In the genomic region with DNA sequence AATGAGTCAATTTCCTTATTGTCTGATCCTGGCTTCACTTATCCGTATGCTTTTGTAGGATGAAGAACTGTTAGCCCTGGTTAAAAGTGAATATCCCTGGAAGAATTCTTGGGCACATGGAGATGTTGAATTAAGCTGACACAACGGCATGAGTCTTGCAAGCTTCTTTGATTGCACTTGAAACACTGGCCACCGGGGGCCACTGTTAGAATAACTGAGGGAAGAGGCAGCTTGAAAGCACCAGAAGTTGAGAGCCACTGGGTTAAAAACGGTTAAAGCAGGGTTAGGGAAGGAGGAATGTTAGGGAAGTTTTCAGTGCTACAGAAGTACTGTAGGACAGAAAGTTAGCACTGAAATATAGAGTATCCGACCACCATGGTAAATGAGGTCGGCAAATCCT, we compare ENCODE assay signal across 11 mouse cellular contexts.
DNase-seq lines count a peak whose midpoint lies in the region; ATAC-seq and TF ChIP-seq lines count a peak whose summit lies in the region.
"Had no signal": no experiment of that assay in that cellular context is flagged by ENCODE, and none has a peak within 500 bp of the region (broad histone marks: within the 10 kb centered on the region; RNA-seq: fewer than 3 reads in every experiment).

No protein-coding gene starts in this region.

- H3K36me3 ChIP-seq in forebrain, postnatal 0 days (ENCODE audit: insufficient read depth) = no peaks in the 10 kb centered on the region
- H3K36me3 ChIP-seq in forebrain, embryonic 11.5 days (ENCODE audit: control insufficient read depth, insufficient read depth, low read length) = no peaks in the 10 kb centered on the region
- H3K36me3 ChIP-seq in lung, embryonic 14.5 days (ENCODE audit: insufficient read depth) = no peaks in the 10 kb centered on the region
- H3K36me3 ChIP-seq: liver, embryonic 15.5 days had no signal

- peak; percentile 46 for DNase-seq in forebrain, postnatal 0 days
- no peak for DNase-seq in forebrain, embryonic 11.5 days (ENCODE audit: low spot score)
- DNase-seq in lung, embryonic 14.5 days = peak; percentile 34
- no peak for DNase-seq in lung, postnatal 10 days
- DNase-seq in embryo, embryonic 11.5 days (ENCODE audit: low read depth, low spot score) = peak; percentile 4
- peak; percentile 25 to 48 for DNase-seq in right cerebral cortex, adult 2 months (ENCODE audit: low spot score in 2 of 2)
- no peak for DNase-seq in urinary bladder, postnatal 14 days (ENCODE audit: low spot score)
- DNase-seq in heart, postnatal 25 days (ENCODE audit: low spot score) = no peak
- DNase-seq: cerebellum, adult 9-10 months; thymus, adult 2 months had no signal

- no peak for ATAC-seq in forebrain, postnatal 0 days
- ATAC-seq in forebrain, embryonic 11.5 days (replicated peaks; ENCODE audit: low FRiP score) = no peak
- no peak for ATAC-seq in lung, embryonic 14.5 days (ENCODE audit: insufficient read depth)

- H3K27me3 ChIP-seq in forebrain, postnatal 0 days (ENCODE audit: insufficient read depth, low read length) = no peaks in the 10 kb centered on the region
- H3K27me3 ChIP-seq in forebrain, embryonic 11.5 days (ENCODE audit: control insufficient read depth, insufficient read depth, low read length) = no peaks in the 10 kb centered on the region
- no peaks in the 10 kb centered on the region for H3K27me3 ChIP-seq in lung, embryonic 14.5 days (ENCODE audit: insufficient read depth, low read length)
- H3K27me3 ChIP-seq: liver, embryonic 15.5 days had no signal

- H3K4me3 ChIP-seq in forebrain, postnatal 0 days (ENCODE audit: low read depth, low read length) = no peak overlapping the region
- H3K4me3 ChIP-seq in forebrain, embryonic 11.5 days (ENCODE audit: low read depth, low read length) = no peak overlapping the region
- no peak overlapping the region for H3K4me3 ChIP-seq in lung, embryonic 14.5 days (ENCODE audit: low read depth, low read length)
- H3K4me3 ChIP-seq: liver, embryonic 15.5 days had no signal

- no peak overlapping the region for H3K27ac ChIP-seq in forebrain, postnatal 0 days (ENCODE audit: low read depth, low read length)
- H3K27ac ChIP-seq in forebrain, embryonic 11.5 days (ENCODE audit: low read depth, low read length) = no peak overlapping the region
- no peak overlapping the region for H3K27ac ChIP-seq in lung, embryonic 14.5 days (ENCODE audit: low read depth)
- H3K27ac ChIP-seq: liver, embryonic 15.5 days had no signal

- WGBS in forebrain, postnatal 0 days = 62% methylated on average over 6 of the region's 6 CpGs
- WGBS in forebrain, embryonic 11.5 days = 71% methylated on average over 6 of the region's 6 CpGs
- WGBS in lung, embryonic 14.5 days = 51% methylated on average over 6 of the region's 6 CpGs

- H3K4me1 ChIP-seq in forebrain, postnatal 0 days (ENCODE audit: insufficient read depth) = no peaks in the 10 kb centered on the region
- no peaks in the 10 kb centered on the region for H3K4me1 ChIP-seq in forebrain, embryonic 11.5 days (replicated peaks; ENCODE audit: control insufficient read depth, insufficient read depth, low read length)
- no peaks in the 10 kb centered on the region for H3K4me1 ChIP-seq in lung, embryonic 14.5 days (ENCODE audit: insufficient read depth)
- H3K4me1 ChIP-seq: liver, embryonic 15.5 days had no signal

- H3K9me3 ChIP-seq in forebrain, postnatal 0 days (ENCODE audit: low read length) = no peaks in the 10 kb centered on the region
- H3K9me3 ChIP-seq in forebrain, embryonic 11.5 days (ENCODE audit: control insufficient read depth, low read length) = no peaks in the 10 kb centered on the region
- H3K9me3 ChIP-seq in lung, embryonic 14.5 days (ENCODE audit: low read depth, low read length) = no peaks in the 10 kb centered on the region
- H3K9me3 ChIP-seq: liver, embryonic 15.5 days had no signal

- no peak overlapping the region for H3K9ac ChIP-seq in forebrain, postnatal 0 days
- no peak overlapping the region for H3K9ac ChIP-seq in forebrain, embryonic 11.5 days (ENCODE audit: low read length)
- H3K9ac ChIP-seq in lung, embryonic 14.5 days = no peak overlapping the region
- H3K9ac ChIP-seq: liver, embryonic 15.5 days had no signal

- no peak overlapping the region for H3K4me2 ChIP-seq in forebrain, postnatal 0 days (ENCODE audit: low read depth)
- H3K4me2 ChIP-seq in forebrain, embryonic 11.5 days (ENCODE audit: low read depth, low read length, severe bottlenecking) = no peak overlapping the region
- H3K4me2 ChIP-seq in lung, embryonic 14.5 days = no peak overlapping the region
- H3K4me2 ChIP-seq: liver, embryonic 15.5 days had no signal

- intact Hi-C loops in heart, postnatal 25 days (cut with DNase I) = no loop called here

- peak; percentile 50 for TF ChIP-seq CTCF in forebrain, postnatal 0 days (IDR thresholded peaks at IDR 0.05; ENCODE audit: low read depth)
- TF ChIP-seq CTCF in lung, embryonic 14.5 days (IDR thresholded peaks at IDR 0.05; ENCODE audit: low read depth) = peak; percentile 25; the same call in 1 of the 2 replicates

Comparison
In these comparisons a context has a peak if more than half of its experiments do, and no peak if none do; other contexts are left out.
1. DNase-seq: peak in forebrain, postnatal 0 days (single experiment), lung, embryonic 14.5 days (single experiment), embryo, embryonic 11.5 days (single experiment) and right cerebral cortex, adult 2 months (2 of 2); none in forebrain, embryonic 11.5 days (single experiment), lung, postnatal 10 days (single experiment), urinary bladder, postnatal 14 days (single experiment) and heart, postnatal 25 days (single experiment).